35 mouse cellular contexts compared by ENCODE assay signal in the genomic region with DNA sequence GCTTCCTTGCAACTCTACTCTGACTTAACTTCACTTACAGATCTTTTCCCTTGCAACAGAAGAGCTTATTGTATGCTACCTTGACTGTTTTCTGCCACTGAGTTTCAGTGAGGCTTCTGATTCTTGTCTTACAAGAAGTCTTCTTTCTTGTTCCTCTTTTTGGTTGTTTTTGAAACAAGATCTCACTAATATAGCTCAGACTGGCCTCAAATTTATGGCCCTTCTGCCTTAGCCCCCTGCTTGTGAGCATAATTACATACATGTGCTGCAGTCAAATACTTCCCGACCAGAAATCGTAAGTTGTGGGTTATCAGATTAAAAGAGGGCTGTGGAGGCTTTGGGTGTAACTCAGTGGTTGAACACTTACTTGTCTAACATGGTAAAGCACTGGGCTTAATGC. TPM values are rescaled to one million over a fixed set of nuclear protein-coding genes. Genes with fewer than 3 reads are reported as not detected.
A peak's percentile ranks its signal among the peaks of the same experiment; 100 is the strongest.
DNase-seq lines count a peak whose midpoint lies in the region; ATAC-seq and TF ChIP-seq lines count a peak whose summit lies in the region.
"Had no signal": no experiment of that assay in that cellular context is flagged by ENCODE, and none has a peak within 500 bp of the region (broad histone marks: within the 10 kb centered on the region; RNA-seq: fewer than 3 reads in every experiment).

No protein-coding gene starts in this region.

- dilution Hi-C loops in CH12.LX (cut with MboI; ENCODE audit: extremely low pct_ligation_motif_present, extremely low pct_unique_long_range_greater_than_20kb, low sequenced_read_pairs): no loop called here

- H3K27ac ChIP-seq in spleen, adult 2 months (ENCODE audit: insufficient read depth, low read length): peak overlapping the region; percentile 29; the same call in 1 of the 2 replicates
- no peak overlapping the region for H3K27ac ChIP-seq in CH12.LX (ENCODE audit: insufficient read depth, low read depth)
- H3K27ac ChIP-seq in intestine, embryonic 16.5 days (ENCODE audit: low read length): no peak overlapping the region
- H3K27ac ChIP-seq: forebrain, embryonic 10.5 days; forebrain, embryonic 13.5 days; hindbrain, embryonic 10.5 days; hindbrain, embryonic 13.5 days had no signal

- DNase-seq in spleen, adult 2 months (ENCODE audit: low read depth in 1 of 2, low spot score in 2 of 2): no peak
- DNase-seq in spleen, postnatal 10 days (ENCODE audit: low spot score in 2 of 2): no peak
- peak; percentile 51 for DNase-seq in CH12.LX (ENCODE audit: extremely low read depth)
- peak; percentile 53 for DNase-seq in splenic B cell, adult 2 months (ENCODE audit: low read depth, low spot score)
- no peak for DNase-seq in urinary bladder, postnatal 10 days (ENCODE audit: low spot score)
- no peak for DNase-seq in cerebellum, postnatal 25 days
- DNase-seq: adrenal gland, postnatal 10 days; adrenal gland, postnatal 36 days; cerebellum, adult 18-20 months; cerebellum, adult 9-11 months; cerebellum, postnatal 36 days; gastrocnemius, postnatal 10 days; heart, adult 11 months had no signal

- H3K36me3 ChIP-seq in spleen, adult 2 months (ENCODE audit: control insufficient read depth, insufficient read depth, low read length): no peaks in the 10 kb centered on the region
- no peaks in the 10 kb centered on the region for H3K36me3 ChIP-seq in CH12.LX (replicated peaks in 1 of 2; ENCODE audit: control insufficient read depth in 1 of 2, insufficient read depth in 1 of 2, low read length in 1 of 2)
- H3K36me3 ChIP-seq in splenic B cell, adult 2 months (ENCODE audit: control insufficient read depth, insufficient read depth, low read length, poor library complexity, severe bottlenecking): no peaks in the 10 kb centered on the region
- H3K36me3 ChIP-seq in intestine, embryonic 16.5 days (ENCODE audit: control insufficient read depth, insufficient read depth, low read length): no peaks in the 10 kb centered on the region
- H3K36me3 ChIP-seq: forebrain, embryonic 10.5 days; hindbrain, embryonic 10.5 days; hindbrain, embryonic 13.5 days had no signal

- in situ Hi-C loops in CH12.LX (cut with MboI; ENCODE audit: low pct_ligation_motif_present, low pct_unique_long_range_greater_than_20kb, low sequenced_read_pairs): loop anchor here (5.0 to 10.0 kb wide), 2 partner anchors 70 to 458 kb away; no protein-coding TSS in a partner anchor

- peak; percentile 58 to 74 for ATAC-seq in hematopoietic stem cell, adult 5-6 weeks (replicated peaks in 1 of 2; ENCODE audit: insufficient read depth in 1 of 2, low FRiP score in 2 of 2, low TSS enrichment in 1 of 2, low read depth in 1 of 2, poor library complexity in 2 of 2, severe bottlenecking in 2 of 2)
- no peak for ATAC-seq in intestine, embryonic 16.5 days
- ATAC-seq: CD4-positive, CD25-positive, alpha-beta regulatory T cell, adult 4 months; forebrain, embryonic 13.5 days; forebrain, embryonic 16.5 days; hindbrain, embryonic 16.5 days; Patski had no signal

- no peak for TF ChIP-seq RAD21 in CH12.LX (IDR thresholded peaks at IDR 0.05; ENCODE audit: low read depth, low read length)

- H3K4me3 ChIP-seq in spleen, adult 2 months (ENCODE audit: extremely low read depth, insufficient read depth, insufficient read length): no peak overlapping the region
- no peak overlapping the region for H3K4me3 ChIP-seq in CH12.LX (replicated peaks in 1 of 3; ENCODE audit: low read depth in 2 of 3, low read length in 2 of 3, poor library complexity in 1 of 3)
- H3K4me3 ChIP-seq in intestine, embryonic 16.5 days (ENCODE audit: low read length): no peak overlapping the region
- H3K4me3 ChIP-seq: forebrain, embryonic 10.5 days; forebrain, embryonic 13.5 days; hindbrain, embryonic 10.5 days; hindbrain, embryonic 13.5 days had no signal

- H3K79me2 ChIP-seq in CH12.LX (replicated peaks; ENCODE audit: control insufficient read depth, extremely low read depth, insufficient read depth, poor library complexity, severe bottlenecking): no peaks in the 10 kb centered on the region

- H3K9ac ChIP-seq in CH12.LX (ENCODE audit: insufficient read depth, low read depth): no peak overlapping the region; the same call in 1 of the 2 replicates
- no peak overlapping the region for H3K9ac ChIP-seq in intestine, embryonic 16.5 days (ENCODE audit: low read depth, low read length)
- H3K9ac ChIP-seq: forebrain, embryonic 13.5 days; hindbrain, embryonic 13.5 days had no signal

- H3K4me1 ChIP-seq in spleen, adult 2 months (ENCODE audit: control insufficient read depth, insufficient read depth, insufficient read length): no peaks in the 10 kb centered on the region; the same call in none of the 2 replicates
- H3K4me1 ChIP-seq in CH12.LX (ENCODE audit: control insufficient read depth in 1 of 2, insufficient read depth in 2 of 2): peaks cover 2 to 39% of the 10 kb centered on the region in 2 experiments; a peak in 3 of 4 replicates
- H3K4me1 ChIP-seq in intestine, embryonic 16.5 days (ENCODE audit: control insufficient read depth, insufficient read depth, low read length): no peaks in the 10 kb centered on the region
- H3K4me1 ChIP-seq: forebrain, embryonic 10.5 days; forebrain, embryonic 13.5 days; hindbrain, embryonic 10.5 days; hindbrain, embryonic 13.5 days had no signal

- TF ChIP-seq EP300 in CH12.LX (IDR thresholded peaks at IDR 0.05; ENCODE audit: low read length): peak; percentile 32; the same call in 1 of the 2 replicates

- H3K9me3 ChIP-seq in CH12.LX (replicated peaks; ENCODE audit: low read length): no peaks in the 10 kb centered on the region
- H3K9me3 ChIP-seq in intestine, embryonic 16.5 days (ENCODE audit: control insufficient read depth, low read length): no peaks in the 10 kb centered on the region
- H3K9me3 ChIP-seq: forebrain, embryonic 10.5 days; forebrain, embryonic 13.5 days; hindbrain, embryonic 10.5 days; hindbrain, embryonic 13.5 days had no signal

- 9% methylated on average over 2 of the region's 2 CpGs for WGBS in spleen, adult 2 months
- 60% methylated on average over 2 of the region's 2 CpGs for WGBS in intestine, embryonic 16.5 days

- TF ChIP-seq CTCF in spleen, adult 2 months (IDR thresholded peaks at IDR 0.05; ENCODE audit: extremely low read depth, insufficient read depth, insufficient read length, insufficient replicate concordance): no peak
- no peak for TF ChIP-seq CTCF in CH12.LX (conservative IDR thresholded peaks at IDR 0.05 in 1 of 2, IDR thresholded peaks at IDR 0.05 in 1 of 2; ENCODE audit: low read depth in 2 of 2, low read length in 2 of 2)

- TF ChIP-seq POLR2A in spleen, adult 2 months (IDR thresholded peaks at IDR 0.05; ENCODE audit: low read depth, low read length): no peak
- TF ChIP-seq POLR2A in CH12.LX (IDR thresholded peaks at IDR 0.05; ENCODE audit: low read depth, low read length): no peak

- H3K4me2 ChIP-seq in CH12.LX (ENCODE audit: insufficient read depth, low read depth, poor library complexity, severe bottlenecking): no peak overlapping the region
- no peak overlapping the region for H3K4me2 ChIP-seq in intestine, embryonic 16.5 days (ENCODE audit: low read depth, low read length)
- H3K4me2 ChIP-seq: forebrain, embryonic 13.5 days; heart, embryonic 11.5 days; hindbrain, embryonic 13.5 days had no signal

- no peaks in the 10 kb centered on the region for H3K27me3 ChIP-seq in spleen, adult 2 months (ENCODE audit: control insufficient read depth, insufficient read depth, low read length)
- no peaks in the 10 kb centered on the region for H3K27me3 ChIP-seq in CH12.LX (replicated peaks)
- H3K27me3 ChIP-seq in splenic B cell, adult 2 months (ENCODE audit: control insufficient read depth, insufficient read depth, low read length, poor library complexity, severe bottlenecking): no peaks in the 10 kb centered on the region
- no peaks in the 10 kb centered on the region for H3K27me3 ChIP-seq in intestine, embryonic 16.5 days (replicated peaks; ENCODE audit: control insufficient read depth, insufficient read depth, low read length)
- H3K27me3 ChIP-seq: forebrain, embryonic 13.5 days; hindbrain, embryonic 13.5 days had no signal

TF ChIP-seq in CH12.LX, 34 proteins besides CTCF, POLR2A, EP300 and RAD21 (continues in another document):
- TF ChIP-seq MXI1 (IDR thresholded peaks at IDR 0.05; ENCODE audit: low read depth, low read length) (no peak), TBP (conservative IDR thresholded peaks at IDR 0.05; ENCODE audit: low read depth, low read length) (no peak), POLR2AphosphoS2 (IDR thresholded peaks at IDR 0.05; ENCODE audit: low read depth, low read length) (no peak)

RNA-seq across cellular contexts. Expression of a gene that starts 19.7 kb away (rescaled TPM):
- polyA plus RNA-seq in spleen, adult 2 months (2012; rRNA removed): 0.11 and 0.37 TPM in 2 replicates
- total RNA-seq in CH12.LX (2012; rRNA removed): 5.4 and 8.1 TPM in 2 replicates
- total RNA-seq in CH12.LX (2014; rRNA removed): 13.7 and 16.4 TPM in 2 replicates
- 7.1 and 7.7 TPM in 2 replicates for polyA plus RNA-seq in CH12.LX (2012; ENCODE audit: insufficient read length, low read depth)
- not detected in 2 replicates for total RNA-seq in hematopoietic stem cell, adult 5-6 weeks (2017)
- polyA plus RNA-seq in intestine, embryonic 16.5 days (2015; fragmentation: Nextera tagmentation; extraction: Ambion mirVana): not detected in 2 replicates
- total RNA-seq: adrenal gland, adult 18-20 months; adrenal gland, postnatal 10 days; adrenal gland, postnatal 36 days; gastrocnemius, adult 18-20 months; gastrocnemius, postnatal 10 days; gastrocnemius, postnatal 4 days; heart, adult 8-10 months; heart, postnatal 25 days had no signal
- polyA plus RNA-seq: C2C12; embryonic facial prominence, embryonic 11.5 days; heart, embryonic 14.5 days; heart, postnatal 0 days; Patski had no signal

RNA-seq across cellular contexts. Expression of a gene that starts 21.2 kb away (rescaled TPM):
- 1.1 and 2.1 TPM in 2 replicates for polyA plus RNA-seq in spleen, adult 2 months (2012; rRNA removed)
- total RNA-seq in CH12.LX (2012; rRNA removed): 1.4 and 1.6 TPM in 2 replicates
- total RNA-seq in CH12.LX (2014; rRNA removed): 2.3 TPM in 2 replicates
- polyA plus RNA-seq in CH12.LX (2012; ENCODE audit: insufficient read length, low read depth): 4.3 and 5.6 TPM in 2 replicates
- total RNA-seq in hematopoietic stem cell, adult 5-6 weeks (2017): 0.55 and 3.2 TPM in 2 replicates
- polyA plus RNA-seq in intestine, embryonic 16.5 days (2015; fragmentation: Nextera tagmentation; extraction: Ambion mirVana): 0.62 and 0.80 TPM in 2 replicates

RNA-seq across cellular contexts. Expression of a gene that starts 34.8 kb away (rescaled TPM):
- 48.1 and 56.9 TPM in 2 replicates for polyA plus RNA-seq in spleen, adult 2 months (2012; rRNA removed)
- 317 and 342 TPM in 2 replicates for total RNA-seq in CH12.LX (2012; rRNA removed)
- 676 and 764 TPM in 2 replicates for total RNA-seq in CH12.LX (2014; rRNA removed)
- 494 and 505 TPM in 2 replicates for polyA plus RNA-seq in CH12.LX (2012; ENCODE audit: insufficient read length, low read depth)
- 347 and 404 TPM in 2 replicates for total RNA-seq in hematopoietic stem cell, adult 5-6 weeks (2017)
- polyA plus RNA-seq in intestine, embryonic 16.5 days (2015; fragmentation: Nextera tagmentation; extraction: Ambion mirVana): 672 and 703 TPM in 2 replicates

RNA-seq across cellular contexts. Expression of a gene that starts 35.6 kb away (rescaled TPM):
- polyA plus RNA-seq in spleen, adult 2 months (2012; rRNA removed): 25.7 and 36.5 TPM in 2 replicates
- total RNA-seq in CH12.LX (2012; rRNA removed) (87.4 and 114 TPM in 2 replicates), CH12.LX (2014; rRNA removed) (86.7 and 91.2 TPM in 2 replicates)
- 203 and 235 TPM in 2 replicates for polyA plus RNA-seq in CH12.LX (2012; ENCODE audit: insufficient read length, low read depth)
- 40.0 and 44.0 TPM in 2 replicates for total RNA-seq in hematopoietic stem cell, adult 5-6 weeks (2017)
- polyA plus RNA-seq in intestine, embryonic 16.5 days (2015; fragmentation: Nextera tagmentation; extraction: Ambion mirVana): 106 and 118 TPM in 2 replicates

RNA-seq across cellular contexts. Expression of a gene that starts 37.9 kb away (rescaled TPM):
- 0.25 and 0.34 TPM in 2 replicates for polyA plus RNA-seq in spleen, adult 2 months (2012; rRNA removed)
- not detected in 2 replicates for total RNA-seq in CH12.LX (2012; rRNA removed)
- total RNA-seq in CH12.LX (2014; rRNA removed): not detected in 2 replicates
- polyA plus RNA-seq in CH12.LX (2012; ENCODE audit: insufficient read length, low read depth): 0.30 and 0.31 TPM in 2 replicates
- total RNA-seq in hematopoietic stem cell, adult 5-6 weeks (2017): 2.5 and 5.3 TPM in 2 replicates
- 0.18 TPM in 1 of 2 replicates, not detected in the other for polyA plus RNA-seq in intestine, embryonic 16.5 days (2015; fragmentation: Nextera tagmentation; extraction: Ambion mirVana)
- total RNA-seq: adrenal gland, adult 18-20 months; adrenal gland, postnatal 10 days; adrenal gland, postnatal 36 days; ES-E14; gastrocnemius, adult 18-20 months; gastrocnemius, postnatal 10 days; gastrocnemius, postnatal 4 days; heart, postnatal 25 days had no signal
- polyA plus RNA-seq: C2C12; embryonic facial prominence, embryonic 11.5 days; embryonic facial prominence, embryonic 14.5 days; forebrain, embryonic 10.5 days; forebrain, embryonic 13.5 days; forebrain, embryonic 16.5 days; heart, embryonic 11.5 days; hindbrain, embryonic 10.5 days; hindbrain, embryonic 13.5 days; Patski had no signal

Comparison
In these comparisons a context has a peak if more than half of its experiments do, and no peak if none do; other contexts are left out.
1. DNase-seq: peak in CH12.LX (single experiment) and splenic B cell, adult 2 months (single experiment); none in spleen, adult 2 months (0 of 2), spleen, postnatal 10 days (0 of 2), urinary bladder, postnatal 10 days (single experiment) and cerebellum, postnatal 25 days (0 of 2).